Mouse (Mus musculus): ENCODE measurements around the gene Fbxw4. TPM values are rescaled to one million over a fixed set of nuclear protein-coding genes. Genes with fewer than 3 reads are reported as not detected.

Gene Fbxw4
- total and polyA plus RNA-seq, 2 experiments = 10.0 to 44.6 TPM

DNA sequence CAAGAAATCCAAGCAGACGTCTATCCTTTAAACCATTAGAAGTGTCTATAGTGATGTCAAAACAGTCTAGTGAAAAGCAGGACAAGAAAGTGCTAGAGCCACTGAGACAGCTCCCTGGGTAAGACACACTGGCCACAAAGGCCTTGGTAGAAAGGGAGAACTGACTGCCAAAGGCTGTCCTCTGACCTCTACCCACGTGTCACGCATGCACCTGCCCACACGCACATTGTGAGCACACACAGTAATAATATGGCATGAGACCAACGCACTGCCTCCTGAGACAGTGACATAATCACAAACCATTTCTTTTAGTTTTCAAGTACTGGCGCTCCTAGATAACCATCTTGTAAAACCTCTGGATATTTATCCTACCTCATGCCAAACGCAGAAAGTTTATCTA, 19.4 kb downstream of the Fbxw4 start:
- Histone ChIP-seq H3K27me3 (ENCODE audit: control insufficient read depth, insufficient read depth, low read length) (no peaks in the 10 kb centered on the region), H3K4me1 (ENCODE audit: control insufficient read depth, insufficient read depth, low read length) (no peaks in the 10 kb centered on the region), H3K79me2 (ENCODE audit: control insufficient read depth, insufficient read depth, low read length) (no peaks in the 10 kb centered on the region), H3K27ac (replicated peaks; ENCODE audit: insufficient read depth, low read depth, low read length) (no peak overlapping the region), H3K9ac (ENCODE audit: low read depth, low read length) (no peak overlapping the region), H3K36me3 (ENCODE audit: control insufficient read depth, insufficient read depth, low read length) (peaks cover 6% of the 10 kb centered on the region), H3K4me3 (ENCODE audit: insufficient read depth, low read depth, low read length) (no peak overlapping the region)
- TF ChIP-seq CTCF (IDR thresholded peaks at IDR 0.05; ENCODE audit: low read depth, low read length) = no peak
- TF ChIP-seq POLR2A (IDR thresholded peaks at IDR 0.05; ENCODE audit: extremely low read depth, insufficient read depth, low read length) = no peak
- 76% methylated on average over 7 of the region's 7 CpGs for WGBS
- peak; percentile 71 for DNase-seq (ENCODE audit: extremely low read depth, low read depth, low spot score)

GRCm38 (mm10) chr19:45635960-45636359, 24.2 kb downstream of the Fbxw4 start:
- TF ChIP-seq CTCF (IDR thresholded peaks at IDR 0.05; ENCODE audit: low read depth, low read length) = no peak
- no peak for TF ChIP-seq POLR2A (IDR thresholded peaks at IDR 0.05; ENCODE audit: extremely low read depth, insufficient read depth, low read length)
- 80% methylated on average over 5 of the region's 5 CpGs for WGBS

DNA sequence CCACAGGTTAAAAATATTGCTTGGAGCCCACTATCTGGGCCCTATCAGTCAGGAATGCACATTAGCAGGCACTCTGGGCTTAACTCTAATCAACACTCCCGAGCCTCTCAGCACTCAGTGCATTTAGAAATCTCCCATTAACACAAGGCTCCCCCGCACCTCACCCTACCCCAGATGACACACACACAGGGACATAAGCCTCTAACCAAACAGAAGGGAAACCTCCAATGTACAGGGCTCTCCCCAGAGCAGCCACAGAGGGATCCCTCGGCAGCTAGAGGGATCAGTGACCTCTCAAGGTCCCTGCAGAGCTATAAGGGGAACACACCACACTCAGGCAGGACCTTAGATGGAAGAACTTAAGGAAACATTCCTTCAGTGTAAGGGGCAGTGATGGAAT, 28.5 kb downstream of the Fbxw4 start:
- TF ChIP-seq POLR2A (IDR thresholded peaks at IDR 0.05; ENCODE audit: extremely low read depth, insufficient read depth, low read length) (no peak), CTCF (IDR thresholded peaks at IDR 0.05; ENCODE audit: low read depth, low read length) (no peak)
- WGBS = 78% methylated on average over 3 of the region's 3 CpGs
- Histone ChIP-seq H3K4me3 (ENCODE audit: insufficient read depth, low read depth, low read length) (no peak overlapping the region), H3K9ac (ENCODE audit: low read depth, low read length) (no peak overlapping the region), H3K4me1 (ENCODE audit: control insufficient read depth, insufficient read depth, low read length) (no peaks in the 10 kb centered on the region), H3K79me2 (ENCODE audit: control insufficient read depth, insufficient read depth, low read length) (no peaks in the 10 kb centered on the region), H3K27me3 (ENCODE audit: control insufficient read depth, insufficient read depth, low read length) (no peaks in the 10 kb centered on the region), H3K27ac (replicated peaks; ENCODE audit: insufficient read depth, low read depth, low read length) (no peak overlapping the region), H3K36me3 (ENCODE audit: control insufficient read depth, insufficient read depth, low read length) (peaks cover 30% of the 10 kb centered on the region)
- DNase-seq (ENCODE audit: extremely low read depth, low read depth, low spot score) = no peak

More at GRCm38 (mm10) chr19:45635960-45636359, 24.2 kb downstream of the Fbxw4 start:
- no peaks in the 10 kb centered on the region for H3K4me1 ChIP-seq (ENCODE audit: control insufficient read depth, insufficient read depth, low read length)
- H3K4me3 ChIP-seq (ENCODE audit: insufficient read depth, low read depth, low read length) = no peak overlapping the region
- H3K9ac ChIP-seq (ENCODE audit: low read depth, low read length) = no peak overlapping the region
- H3K36me3 ChIP-seq (ENCODE audit: control insufficient read depth, insufficient read depth, low read length) = peaks cover 28% of the 10 kb centered on the region
- no peaks in the 10 kb centered on the region for H3K79me2 ChIP-seq (ENCODE audit: control insufficient read depth, insufficient read depth, low read length)
- no peak overlapping the region for H3K27ac ChIP-seq (replicated peaks; ENCODE audit: insufficient read depth, low read depth, low read length)
- H3K27me3 ChIP-seq (ENCODE audit: control insufficient read depth, insufficient read depth, low read length) = no peaks in the 10 kb centered on the region
- DNase-seq (ENCODE audit: extremely low read depth, low read depth, low spot score) = no peak

DNA sequence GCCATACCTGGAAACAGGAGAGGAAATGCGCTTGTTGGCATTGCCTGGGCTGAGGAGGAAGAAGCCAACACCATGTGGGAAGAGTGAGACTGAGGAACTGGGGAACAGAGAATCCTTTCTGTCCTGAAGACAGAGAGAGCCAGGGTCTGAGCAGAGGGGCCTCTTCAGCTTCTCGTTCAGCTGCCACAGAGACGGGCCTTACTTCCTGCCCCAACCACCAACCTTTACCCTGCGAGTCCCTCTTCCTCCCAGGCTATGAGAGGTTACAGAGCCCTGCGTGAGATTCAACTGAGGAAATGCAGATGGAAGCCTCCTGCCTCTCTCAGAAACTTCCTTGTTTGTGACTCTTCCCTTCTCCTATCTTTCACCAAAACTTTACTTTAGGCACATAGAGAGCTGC, 29.2 kb downstream of the Fbxw4 start:
- 69% methylated on average over 5 of the region's 5 CpGs for WGBS
- Histone ChIP-seq H3K36me3 (ENCODE audit: control insufficient read depth, insufficient read depth, low read length) (peaks cover 32% of the 10 kb centered on the region), H3K27ac (replicated peaks; ENCODE audit: insufficient read depth, low read depth, low read length) (no peak overlapping the region), H3K27me3 (ENCODE audit: control insufficient read depth, insufficient read depth, low read length) (no peaks in the 10 kb centered on the region), H3K79me2 (ENCODE audit: control insufficient read depth, insufficient read depth, low read length) (no peaks in the 10 kb centered on the region), H3K9ac (ENCODE audit: low read depth, low read length) (no peak overlapping the region), H3K4me3 (ENCODE audit: insufficient read depth, low read depth, low read length) (no peak overlapping the region), H3K4me1 (ENCODE audit: control insufficient read depth, insufficient read depth, low read length) (no peaks in the 10 kb centered on the region)
- DNase-seq (ENCODE audit: extremely low read depth, low read depth, low spot score) = no peak
- TF ChIP-seq CTCF (IDR thresholded peaks at IDR 0.05; ENCODE audit: low read depth, low read length) = no peak
- TF ChIP-seq POLR2A (IDR thresholded peaks at IDR 0.05; ENCODE audit: extremely low read depth, insufficient read depth, low read length) = no peak

GRCm38 (mm10) chr19:45629219-45629618, 30.9 kb downstream of the Fbxw4 start:
- no peak overlapping the region for H3K27ac ChIP-seq (replicated peaks; ENCODE audit: insufficient read depth, low read depth, low read length)
- no peak for TF ChIP-seq POLR2A (IDR thresholded peaks at IDR 0.05; ENCODE audit: extremely low read depth, insufficient read depth, low read length)
- no peaks in the 10 kb centered on the region for H3K79me2 ChIP-seq (ENCODE audit: control insufficient read depth, insufficient read depth, low read length)
- H3K36me3 ChIP-seq (ENCODE audit: control insufficient read depth, insufficient read depth, low read length) = peaks cover 26% of the 10 kb centered on the region
- no peaks in the 10 kb centered on the region for H3K27me3 ChIP-seq (ENCODE audit: control insufficient read depth, insufficient read depth, low read length)
- no peak overlapping the region for H3K4me3 ChIP-seq (ENCODE audit: insufficient read depth, low read depth, low read length)
- WGBS = 95% methylated on average over 3 of the region's 3 CpGs
- H3K4me1 ChIP-seq (ENCODE audit: control insufficient read depth, insufficient read depth, low read length) = no peaks in the 10 kb centered on the region
- H3K9ac ChIP-seq (ENCODE audit: low read depth, low read length) = no peak overlapping the region
- DNase-seq (ENCODE audit: extremely low read depth, low read depth, low spot score) = no peak

- 95% methylated on average over 6 of the region's 6 CpGs for WGBS
- DNase-seq (ENCODE audit: extremely low read depth, low read depth, low spot score) = no peak
- TF ChIP-seq POLR2A (IDR thresholded peaks at IDR 0.05; ENCODE audit: extremely low read depth, insufficient read depth, low read length) = no peak
- TF ChIP-seq CTCF (IDR thresholded peaks at IDR 0.05; ENCODE audit: low read depth, low read length) = no peak
- Histone ChIP-seq H3K79me2 (ENCODE audit: control insufficient read depth, insufficient read depth, low read length) (no peaks in the 10 kb centered on the region), H3K9ac (ENCODE audit: low read depth, low read length) (no peak overlapping the region), H3K4me1 (ENCODE audit: control insufficient read depth, insufficient read depth, low read length) (no peaks in the 10 kb centered on the region), H3K27ac (replicated peaks; ENCODE audit: insufficient read depth, low read depth, low read length) (no peak overlapping the region), H3K36me3 (ENCODE audit: control insufficient read depth, insufficient read depth, low read length) (peaks cover 26% of the 10 kb centered on the region), H3K27me3 (ENCODE audit: control insufficient read depth, insufficient read depth, low read length) (no peaks in the 10 kb centered on the region), H3K4me3 (ENCODE audit: insufficient read depth, low read depth, low read length) (no peak overlapping the region)
Measured at GRCm38 (mm10) chr19:45628649-45629048, 31.5 kb downstream of the Fbxw4 start.

All from liver, adult 2 months (tissue).